Mouse (Mus musculus) neural tube, embryonic 14.5 days (tissue): ENCODE results near the gene Nup133. TPM values are rescaled to one million over a fixed set of nuclear protein-coding genes. Genes with fewer than 3 reads are reported as not detected.
"Not testable (repeated sequence)": the region's sequence is repeated elsewhere in the genome, so short reads cannot be mapped to it uniquely, and the experiment has no call there.

Experiments
- ATAC-seq: fragments of 200-750 bp; cut with Nextera tagmentation; 2 replicates; pipeline ENCODE4 v1.8.0; 2017; ENCODE audit warnings: low read depth, mild to moderate bottlenecking, moderate TSS enrichment, moderate library complexity
- H3K27ac ChIP-seq: fragments of 300-500 bp; sonication (generic); 2 replicates; pipeline ENCODE4 v1.5.1; 2014; ENCODE audit warnings: low read depth, mild to moderate bottlenecking, control low read depth, low read length, moderate library complexity, mixed read lengths
- H3K27me3 ChIP-seq: fragments of 300-500 bp; sonication (generic); 2 replicates; pipeline ENCODE4 v1.6.1; 2014; ENCODE audit warnings: low read length; ENCODE audit not compliant: control insufficient read depth, insufficient read depth
- H3K36me3 ChIP-seq: fragments of 300-500 bp; sonication (generic); 2 replicates; pipeline ENCODE4 v1.6.1; 2014; ENCODE audit warnings: low read length, mixed read lengths; ENCODE audit not compliant: control insufficient read depth, insufficient read depth
- H3K4me1 ChIP-seq: fragments of 300-500 bp; sonication (generic); 2 replicates; pipeline ENCODE4 v1.6.1; 2014; ENCODE audit warnings: low read length; ENCODE audit not compliant: control insufficient read depth, insufficient read depth
- H3K4me2 ChIP-seq: fragments of 300-500 bp; sonication (generic); 2 replicates; pipeline ENCODE4 v1.6.1; 2014; ENCODE audit warnings: mild to moderate bottlenecking, low read depth, low read length, control low read depth
- H3K4me3 ChIP-seq: fragments of 300-500 bp; sonication (generic); 2 replicates; pipeline ENCODE4 v1.5.1; 2014; ENCODE audit warnings: low read depth, low read length, control low read depth, mixed read lengths
- H3K9ac ChIP-seq: fragments of 300-500 bp; sonication (generic); replicated peaks from 2 replicates; pipeline ENCODE4 v1.6.1; 2014; ENCODE audit warnings: low read depth, mild to moderate bottlenecking, control low read depth, low read length, mixed read lengths
- H3K9me3 ChIP-seq: fragments of 300-500 bp; sonication (generic); 2 replicates; pipeline ENCODE4 v1.6.1; 2016; ENCODE audit warnings: low read length; ENCODE audit not compliant: control insufficient read depth
- WGBS: fragments of 180-500 bp; shearing (Covaris S2); extraction: QIAGEN DNeasy Blood & Tissue Kit; methylation state at CpG from one replicate; pipeline ENCODE4 v1.1.7; 2014; 5-methylcytosine and 5-hydroxymethylcytosine counted together
- polyA plus RNA-seq: library from polyadenylated mRNA; unstranded; fragments of >200 nt; fragmentation: Nextera tagmentation; extraction: Ambion mirVana; gene quantifications from 2 replicates; pipeline ENCODE4 v1.2.1, GENCODE M21; 2014

The Nup133 gene
- polyA plus RNA-seq, 1 experiment from 2014 or later: 24.0 TPM

DNA sequence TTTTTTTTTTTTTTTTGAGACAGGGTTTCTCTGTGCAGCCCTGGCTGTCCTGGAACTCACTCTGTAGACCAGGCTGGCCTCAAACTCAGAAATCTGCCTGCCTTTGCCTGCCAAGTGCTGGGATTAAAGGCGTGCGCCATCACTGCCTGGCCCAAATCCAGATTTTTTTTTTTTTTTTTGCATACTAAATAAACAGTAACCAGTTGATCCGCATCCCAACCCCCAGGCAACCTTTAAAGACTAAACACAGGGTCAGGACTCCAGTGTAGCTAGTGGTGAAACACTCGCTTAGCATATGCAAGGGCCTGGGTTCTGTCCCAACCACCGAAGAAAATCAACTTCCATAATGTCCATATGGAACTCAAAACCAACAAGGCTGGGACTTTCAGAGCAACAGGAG lies 11.5 kb upstream of the Nup133 start:
- H3K4me3 ChIP-seq, H3K4me2 ChIP-seq, ATAC-seq, H3K27ac ChIP-seq, H3K4me1 ChIP-seq, H3K9me3 ChIP-seq, H3K27me3 ChIP-seq, H3K9ac ChIP-seq: not testable (repeated sequence)
- peaks cover 28% of the 10 kb centered on the region for H3K36me3 ChIP-seq
- 86% methylated on average over 5 of the region's 5 CpGs for WGBS

DNA sequence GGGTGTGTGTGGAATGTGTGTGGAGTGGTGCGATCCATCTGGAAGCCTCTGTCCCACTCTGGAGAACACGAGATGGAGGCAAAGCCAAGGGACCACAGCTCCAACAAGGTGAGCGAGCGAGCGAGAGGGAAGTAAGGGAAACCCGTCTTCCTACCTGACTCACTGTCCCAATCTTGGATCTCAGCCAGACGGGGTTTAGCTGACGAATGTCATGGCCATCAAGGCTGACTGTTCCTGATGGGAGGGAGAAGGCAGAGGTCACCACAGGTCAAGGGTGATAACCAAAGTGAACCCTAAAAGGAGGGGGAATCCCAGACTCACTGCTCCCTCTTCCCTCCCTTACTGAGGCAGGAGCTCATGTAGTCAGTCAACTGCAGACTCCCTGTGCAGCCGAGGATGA lies 11.0 kb upstream of the Nup133 start:
- H3K27me3 ChIP-seq: no peaks in the 10 kb centered on the region
- no peak for ATAC-seq
- H3K9me3 ChIP-seq: no peaks in the 10 kb centered on the region
- H3K4me1 ChIP-seq: no peaks in the 10 kb centered on the region
- 94% methylated on average over 9 of the region's 9 CpGs for WGBS
- no peak overlapping the region for H3K4me3 ChIP-seq
- H3K36me3 ChIP-seq: peaks cover 31% of the 10 kb centered on the region
- H3K9ac ChIP-seq: no peak overlapping the region
- H3K4me2 ChIP-seq: no peak overlapping the region
- no peak overlapping the region for H3K27ac ChIP-seq

DNA sequence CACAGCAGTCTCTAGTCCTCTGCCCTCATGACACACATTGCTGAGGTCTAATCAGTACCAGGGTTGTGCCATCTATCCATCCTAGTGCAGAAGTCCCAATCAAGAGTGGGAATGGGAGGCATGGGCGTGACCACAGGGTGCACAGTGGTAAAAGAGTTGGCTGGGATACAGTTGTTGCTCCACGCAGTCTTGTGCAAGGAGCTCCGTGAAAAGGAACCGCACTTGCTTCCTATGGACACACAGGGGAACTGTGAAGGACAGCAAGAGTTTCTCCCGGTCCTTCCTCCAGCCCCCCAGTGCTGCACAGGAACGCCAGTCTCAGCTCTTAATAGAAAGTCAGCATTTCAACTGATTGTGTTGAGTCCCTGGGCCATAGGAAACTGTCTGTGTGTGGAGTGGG lies 10.4 kb upstream of the Nup133 start:
- no peak overlapping the region for H3K4me2 ChIP-seq
- no peak overlapping the region for H3K9ac ChIP-seq
- no peaks in the 10 kb centered on the region for H3K4me1 ChIP-seq
- no peak overlapping the region for H3K4me3 ChIP-seq
- no peak for ATAC-seq
- no peaks in the 10 kb centered on the region for H3K9me3 ChIP-seq
- no peak overlapping the region for H3K27ac ChIP-seq
- no peaks in the 10 kb centered on the region for H3K27me3 ChIP-seq
- peaks cover 30% of the 10 kb centered on the region for H3K36me3 ChIP-seq
- WGBS: 93% methylated on average over 6 of the region's 6 CpGs

DNA sequence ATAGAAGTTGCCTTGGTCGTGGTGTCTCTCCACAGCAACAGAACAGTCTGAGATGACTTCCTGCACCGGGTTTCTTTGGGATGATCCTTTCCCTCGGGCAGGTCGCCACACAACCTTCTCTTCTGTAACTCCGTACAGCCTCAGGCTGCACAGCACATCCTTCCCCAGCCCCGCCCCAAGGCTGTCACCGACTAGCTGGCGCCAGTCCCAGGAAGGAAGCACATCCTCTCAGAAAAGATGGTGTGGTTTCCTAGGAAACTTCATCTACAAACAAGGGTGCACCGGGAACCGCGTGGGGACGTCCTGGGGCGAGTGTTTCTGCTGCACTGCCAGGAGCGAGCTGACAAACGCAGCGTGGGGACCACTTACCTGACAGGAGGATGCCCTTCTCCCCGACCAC lies 9.1 kb upstream of the Nup133 start:
- WGBS: 80% methylated on average over 17 of the region's 17 CpGs

DNA sequence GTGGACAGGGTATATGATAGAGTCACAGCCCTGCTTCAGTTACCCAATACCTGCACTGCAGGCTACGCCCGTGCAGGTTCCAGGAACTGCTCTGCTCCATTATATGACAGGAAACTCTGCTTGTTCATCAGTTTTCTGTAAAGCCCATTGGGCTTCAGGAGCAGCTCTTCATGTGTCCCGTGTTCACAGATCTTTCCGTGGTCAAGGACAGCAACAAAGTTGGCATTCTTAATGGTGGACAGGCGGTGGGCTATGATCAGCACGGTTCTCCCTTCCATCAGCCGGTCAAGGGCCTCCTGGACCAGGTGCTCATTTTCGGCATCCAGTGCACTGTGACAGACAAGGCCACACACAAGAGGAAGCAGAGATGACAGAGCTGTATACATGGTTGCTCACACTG lies 5.2 kb upstream of the Nup133 start:
- H3K27me3 ChIP-seq: no peaks in the 10 kb centered on the region
- H3K4me1 ChIP-seq: no peaks in the 10 kb centered on the region
- ATAC-seq: no peak
- H3K9ac ChIP-seq: no peak overlapping the region
- no peak overlapping the region for H3K4me3 ChIP-seq
- H3K9me3 ChIP-seq: no peaks in the 10 kb centered on the region
- peaks cover 26% of the 10 kb centered on the region; the same call in 1 of the 2 replicates for H3K36me3 ChIP-seq
- H3K4me2 ChIP-seq: no peak overlapping the region
- no peak overlapping the region for H3K27ac ChIP-seq
- 92% methylated on average over 8 of the region's 8 CpGs for WGBS

More for the DNA sequence above, 9.1 kb upstream of the Nup133 start:
- ATAC-seq: no peak
- Histone ChIP-seq H3K9me3 (no peaks in the 10 kb centered on the region), H3K27ac (no peak overlapping the region), H3K4me3 (no peak overlapping the region), H3K4me2 (no peak overlapping the region), H3K36me3 (peaks cover 35% of the 10 kb centered on the region), H3K9ac (no peak overlapping the region), H3K27me3 (no peaks in the 10 kb centered on the region), H3K4me1 (no peaks in the 10 kb centered on the region)

DNA sequence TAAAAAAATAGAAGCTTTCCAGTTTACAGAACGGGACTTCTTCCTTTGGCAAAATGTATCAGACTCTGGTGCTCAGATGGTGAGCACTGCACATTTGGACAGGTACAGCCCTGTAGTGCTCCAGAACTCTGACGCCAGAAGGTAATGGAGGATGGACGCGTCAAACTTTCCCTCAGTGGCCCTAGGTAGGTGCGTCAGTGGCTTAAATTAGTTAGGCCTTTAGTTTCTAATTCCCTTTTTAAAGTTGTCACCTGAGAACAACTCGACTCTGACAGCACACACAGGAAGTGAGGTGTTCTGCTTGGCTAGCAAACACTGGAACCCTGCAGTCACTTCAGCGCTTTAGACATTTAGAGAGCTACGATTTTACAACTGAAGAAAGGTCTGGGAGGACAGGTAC lies 4.6 kb upstream of the Nup133 start:
- WGBS: 86% methylated on average over 8 of the region's 8 CpGs
- Histone ChIP-seq H3K9me3 (no peaks in the 10 kb centered on the region), H3K4me3 (no peak overlapping the region), H3K36me3 (peaks cover 22% of the 10 kb centered on the region; the same call in 1 of the 2 replicates), H3K4me2 (no peak overlapping the region), H3K4me1 (no peaks in the 10 kb centered on the region), H3K27me3 (no peaks in the 10 kb centered on the region), H3K27ac (no peak overlapping the region), H3K9ac (no peak overlapping the region)
- ATAC-seq: no peak

DNA sequence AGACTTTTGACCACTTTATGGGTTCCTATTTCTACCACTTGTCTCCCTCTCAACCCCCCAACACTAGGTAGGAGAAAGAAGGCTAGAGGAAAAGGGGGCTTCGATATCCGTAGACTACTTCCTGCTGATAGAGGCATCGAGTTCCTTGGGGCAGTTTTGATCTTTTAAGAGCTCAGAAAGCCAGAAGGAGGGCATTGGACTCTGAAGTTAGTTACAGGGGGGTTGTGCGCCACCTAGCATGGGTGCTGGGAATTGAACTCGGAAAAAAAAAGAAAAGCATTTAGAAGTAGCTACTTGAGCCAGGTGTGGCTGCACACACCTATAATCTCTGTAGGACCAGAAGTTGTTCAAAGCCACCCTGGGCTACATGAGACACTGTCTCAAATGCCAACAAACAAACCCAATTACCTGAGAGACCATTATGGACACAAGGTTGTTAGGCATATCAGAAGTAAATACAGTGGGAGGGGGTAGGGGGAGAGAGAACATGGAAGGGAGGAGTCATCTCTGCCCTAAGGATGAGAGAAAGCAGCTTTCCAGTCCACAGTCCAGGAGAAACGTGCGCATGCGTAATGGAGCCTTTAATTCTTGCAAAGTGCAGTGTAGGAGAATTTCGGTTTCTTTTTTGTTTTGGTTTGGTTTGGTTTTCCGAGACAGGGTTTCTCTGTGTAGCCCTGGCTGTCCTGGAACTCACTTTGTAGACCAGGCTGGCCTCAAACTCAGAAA lies 1.2 kb upstream of the Nup133 start:
- no peak for ATAC-seq
- H3K4me1 ChIP-seq: peaks cover 6% of the 10 kb centered on the region; the same call in 1 of the 2 replicates
- H3K36me3 ChIP-seq: peaks cover 19% of the 10 kb centered on the region; the same call in 1 of the 2 replicates
- WGBS: 32% methylated on average over 10 of the region's 10 CpGs
- H3K9me3 ChIP-seq: no peaks in the 10 kb centered on the region
- H3K27me3 ChIP-seq: no peaks in the 10 kb centered on the region
- H3K9ac ChIP-seq: no peak overlapping the region; the same call in 1 of the 2 replicates
- no peak overlapping the region for H3K27ac ChIP-seq
- peak overlapping the region; percentile 67 for H3K4me2 ChIP-seq
- H3K4me3 ChIP-seq: peak overlapping the region; percentile 95

DNA sequence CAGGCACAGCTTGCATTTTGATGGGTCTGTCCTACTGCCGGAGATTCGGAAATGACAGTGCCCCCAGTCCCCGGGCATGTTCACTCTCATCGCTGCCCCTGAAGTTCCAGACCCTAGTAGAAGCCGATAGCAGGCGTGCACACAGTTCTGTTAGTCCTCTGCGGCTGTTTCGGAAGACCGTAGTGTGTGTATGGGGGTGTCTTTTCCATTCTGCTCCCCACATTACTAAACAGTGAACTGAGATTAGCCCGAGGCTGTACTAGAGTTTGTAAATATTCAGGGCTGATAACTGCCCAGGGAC lies 571 bp upstream of the Nup133 start:
- 6% methylated on average over 10 of the region's 10 CpGs for WGBS
- H3K9ac ChIP-seq: peak overlapping the region; percentile 67
- peak; percentile 52 for ATAC-seq
- H3K27ac ChIP-seq: peak overlapping the region; percentile 82
- H3K4me2 ChIP-seq: peak overlapping the region; percentile 67
- H3K36me3 ChIP-seq: peaks cover 16% of the 10 kb centered on the region; the same call in 1 of the 2 replicates
- no peaks in the 10 kb centered on the region for H3K9me3 ChIP-seq
- H3K4me1 ChIP-seq: peaks cover 6% of the 10 kb centered on the region; the same call in 1 of the 2 replicates
- H3K27me3 ChIP-seq: no peaks in the 10 kb centered on the region
- peak overlapping the region; percentile 95 for H3K4me3 ChIP-seq

DNA sequence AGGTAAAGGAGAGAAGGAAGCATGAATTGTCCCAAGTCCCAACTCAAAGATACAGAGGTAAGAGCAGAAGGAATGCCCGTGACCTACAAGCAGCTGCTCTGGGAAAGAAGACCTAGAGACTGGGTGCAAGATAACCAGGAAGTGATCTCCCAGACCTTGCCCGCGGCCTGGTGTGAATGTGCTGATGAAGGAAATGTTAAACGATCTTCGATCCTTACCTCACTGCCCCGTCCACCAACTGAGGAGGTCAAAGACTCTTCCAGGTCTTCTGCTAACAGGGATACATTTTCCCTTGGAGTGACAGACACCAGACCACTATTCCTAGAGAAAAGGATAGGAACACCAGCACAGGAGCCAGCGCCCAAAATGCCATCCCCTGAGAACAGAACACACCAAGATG lies 20.0 kb downstream of the Nup133 start:
- Histone ChIP-seq H3K9ac (no peak overlapping the region), H3K9me3 (no peaks in the 10 kb centered on the region), H3K4me3 (no peak overlapping the region), H3K27me3 (no peaks in the 10 kb centered on the region), H3K4me1 (no peaks in the 10 kb centered on the region), H3K4me2 (no peak overlapping the region), H3K36me3 (peaks cover 12% of the 10 kb centered on the region), H3K27ac (no peak overlapping the region)
- WGBS: 94% methylated on average over 7 of the region's 7 CpGs
- no peak for ATAC-seq
